Mouse (Mus musculus): Measurements from ENCODE around the gene Cd55. TPM values are rescaled to one million over a fixed set of nuclear protein-coding genes. Genes with fewer than 3 reads are reported as not detected.

Gene Cd55
- polyA plus RNA-seq (2012; rRNA removed), result 4.0 and 4.7 TPM in 2 replicates

GRCm38 (mm10) chr1:130462084-130462861, at the start of gene Cd55:
Gene Cd55, minus strand, starts transcription at chr1:130462744.
- no peak within 1 kb of the TSS for H3K27ac ChIP-seq (ENCODE audit: insufficient read depth, low read length)
- H3K4me3 ChIP-seq (ENCODE audit: insufficient read depth, low read length), result peak within 1 kb of the TSS; percentile 45
- no peak for TF ChIP-seq POLR2A (IDR thresholded peaks at IDR 0.05; ENCODE audit: extremely low read depth, insufficient read depth, low read length)
- TF ChIP-seq CTCF (IDR thresholded peaks at IDR 0.05; ENCODE audit: extremely low read depth, insufficient read depth, low read length), result peak; percentile 40; the same call in 1 of the 2 replicates
- H3K4me1 ChIP-seq (ENCODE audit: control insufficient read depth, insufficient read depth, low read length), result no peaks in the 10 kb centered on the region

- H3K27ac ChIP-seq (ENCODE audit: insufficient read depth, low read length), result no peak overlapping the region
- H3K4me3 ChIP-seq (ENCODE audit: insufficient read depth, low read length), result no peak overlapping the region
- H3K4me1 ChIP-seq (ENCODE audit: control insufficient read depth, insufficient read depth, low read length), result no peaks in the 10 kb centered on the region
- TF ChIP-seq CTCF (IDR thresholded peaks at IDR 0.05; ENCODE audit: extremely low read depth, insufficient read depth, low read length) (no peak), POLR2A (IDR thresholded peaks at IDR 0.05; ENCODE audit: extremely low read depth, insufficient read depth, low read length) (no peak)
These were observed 49.4 kb upstream of the Cd55 start for GRCm38 (mm10) chr1:130511823-130512370.

- H3K4me1 ChIP-seq (ENCODE audit: control insufficient read depth, insufficient read depth, low read length), result no peaks in the 10 kb centered on the region
- TF ChIP-seq POLR2A (IDR thresholded peaks at IDR 0.05; ENCODE audit: extremely low read depth, insufficient read depth, low read length), result no peak
- no peak for TF ChIP-seq CTCF (IDR thresholded peaks at IDR 0.05; ENCODE audit: extremely low read depth, insufficient read depth, low read length)
- H3K4me3 ChIP-seq (ENCODE audit: insufficient read depth, low read length), result no peak overlapping the region
- H3K27ac ChIP-seq (ENCODE audit: insufficient read depth, low read length), result no peak overlapping the region
These were observed 46.4 kb upstream of the Cd55 start for GRCm38 (mm10) chr1:130508957-130509350.

GRCm38 (mm10) chr1:130508030-130508956, 45.7 kb upstream of the Cd55 start:
- no peak overlapping the region for H3K4me3 ChIP-seq (ENCODE audit: insufficient read depth, low read length)
- TF ChIP-seq POLR2A (IDR thresholded peaks at IDR 0.05; ENCODE audit: extremely low read depth, insufficient read depth, low read length) (no peak), CTCF (IDR thresholded peaks at IDR 0.05; ENCODE audit: extremely low read depth, insufficient read depth, low read length) (no peak)
- H3K27ac ChIP-seq (ENCODE audit: insufficient read depth, low read length), result no peak overlapping the region
- H3K4me1 ChIP-seq (ENCODE audit: control insufficient read depth, insufficient read depth, low read length), result no peaks in the 10 kb centered on the region

- Histone ChIP-seq H3K27ac (ENCODE audit: insufficient read depth, low read length) (no peak overlapping the region), H3K4me1 (ENCODE audit: control insufficient read depth, insufficient read depth, low read length) (no peaks in the 10 kb centered on the region), H3K4me3 (ENCODE audit: insufficient read depth, low read length) (no peak overlapping the region)
- TF ChIP-seq POLR2A (IDR thresholded peaks at IDR 0.05; ENCODE audit: extremely low read depth, insufficient read depth, low read length), result no peak
- TF ChIP-seq CTCF (IDR thresholded peaks at IDR 0.05; ENCODE audit: extremely low read depth, insufficient read depth, low read length), result no peak
These were observed 44.9 kb upstream of the Cd55 start for GRCm38 (mm10) chr1:130507408-130507807.

GRCm38 (mm10) chr1:130499962-130500361, 37.4 kb upstream of the Cd55 start:
- Histone ChIP-seq H3K4me3 (ENCODE audit: insufficient read depth, low read length) (no peak overlapping the region), H3K27ac (ENCODE audit: insufficient read depth, low read length) (no peak overlapping the region), H3K4me1 (ENCODE audit: control insufficient read depth, insufficient read depth, low read length) (no peaks in the 10 kb centered on the region)
- TF ChIP-seq CTCF (IDR thresholded peaks at IDR 0.05; ENCODE audit: extremely low read depth, insufficient read depth, low read length) (no peak), POLR2A (IDR thresholded peaks at IDR 0.05; ENCODE audit: extremely low read depth, insufficient read depth, low read length) (no peak)

GRCm38 (mm10) chr1:130498331-130498730, 35.8 kb upstream of the Cd55 start:
- Histone ChIP-seq H3K4me3 (ENCODE audit: insufficient read depth, low read length) (no peak overlapping the region), H3K27ac (ENCODE audit: insufficient read depth, low read length) (no peak overlapping the region), H3K4me1 (ENCODE audit: control insufficient read depth, insufficient read depth, low read length) (no peaks in the 10 kb centered on the region)
- TF ChIP-seq CTCF (IDR thresholded peaks at IDR 0.05; ENCODE audit: extremely low read depth, insufficient read depth, low read length) (no peak), POLR2A (IDR thresholded peaks at IDR 0.05; ENCODE audit: extremely low read depth, insufficient read depth, low read length) (no peak)

- no peak for TF ChIP-seq CTCF (IDR thresholded peaks at IDR 0.05; ENCODE audit: extremely low read depth, insufficient read depth, low read length)
- TF ChIP-seq POLR2A (IDR thresholded peaks at IDR 0.05; ENCODE audit: extremely low read depth, insufficient read depth, low read length), result no peak
These were observed 24.4 kb upstream of the Cd55 start for GRCm38 (mm10) chr1:130486816-130487545.

More at GRCm38 (mm10) chr1:130486816-130487545, 24.4 kb upstream of the Cd55 start:
- no peak overlapping the region for H3K4me3 ChIP-seq (ENCODE audit: insufficient read depth, low read length)
- H3K4me1 ChIP-seq (ENCODE audit: control insufficient read depth, insufficient read depth, low read length), result no peaks in the 10 kb centered on the region
- no peak overlapping the region for H3K27ac ChIP-seq (ENCODE audit: insufficient read depth, low read length)

Data from cortical plate, adult 2 months (tissue).